Mouse (Mus musculus): ENCODE measurements around the gene Auts2. TPM values are rescaled to one million over a fixed set of nuclear protein-coding genes. Genes with fewer than 3 reads are reported as not detected.

Auts2 gene
- total RNA-seq, 2 experiments from 2014 or later = 43.4 to 57.3 TPM

- no peak for DNase-seq (ENCODE audit: low spot score in 2 of 2)
These were observed 899.7 kb downstream of the Auts2 start for GRCm38 (mm10) chr5:131643176-131644174.

DNA sequence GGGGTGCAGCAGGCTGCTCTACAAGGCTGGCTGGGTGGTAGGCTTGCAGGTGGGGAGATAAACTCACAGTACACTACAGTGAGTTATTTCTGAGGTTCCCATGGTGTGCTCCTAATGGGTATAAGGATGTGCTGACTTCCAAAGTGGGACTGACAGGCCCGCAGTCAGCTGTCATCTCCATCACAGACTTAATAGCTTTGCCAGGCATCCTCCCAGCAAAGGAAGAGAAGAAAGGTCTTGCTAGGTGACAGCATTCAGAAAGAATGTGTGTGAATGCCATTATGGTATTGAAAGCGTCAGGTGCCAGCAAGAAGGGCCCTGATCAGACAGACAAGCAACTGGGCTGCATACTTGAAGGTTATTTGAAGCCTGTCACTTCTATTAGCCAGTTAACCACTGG, 900.4 kb downstream of the Auts2 start:
- DNase-seq (ENCODE audit: low spot score in 2 of 2) = no peak

DNA sequence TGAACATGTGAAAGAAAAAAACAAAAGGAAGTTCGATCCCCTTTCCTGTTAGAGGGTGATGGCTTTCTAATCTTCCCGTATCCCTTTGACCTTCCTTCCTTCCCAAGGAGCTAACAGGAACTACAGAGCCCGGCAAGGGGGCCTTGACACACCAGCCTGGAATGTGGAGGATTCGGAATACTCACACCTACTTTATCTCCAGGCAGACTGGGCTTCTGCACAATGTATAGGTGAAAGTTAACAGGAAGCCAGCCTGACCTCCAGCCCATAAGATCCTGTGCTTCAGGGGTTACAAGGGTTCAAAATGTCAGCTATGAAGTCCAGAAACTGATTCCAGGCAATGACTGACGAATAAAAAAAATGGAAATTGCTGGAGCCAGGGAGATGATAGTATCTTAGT, 906.7 kb downstream of the Auts2 start:
- DNase-seq (ENCODE audit: low spot score in 2 of 2) = no peak

GRCm38 (mm10) chr5:131634731-131635130, 908.4 kb downstream of the Auts2 start:
- no peak for DNase-seq (ENCODE audit: low spot score in 2 of 2)

DNA sequence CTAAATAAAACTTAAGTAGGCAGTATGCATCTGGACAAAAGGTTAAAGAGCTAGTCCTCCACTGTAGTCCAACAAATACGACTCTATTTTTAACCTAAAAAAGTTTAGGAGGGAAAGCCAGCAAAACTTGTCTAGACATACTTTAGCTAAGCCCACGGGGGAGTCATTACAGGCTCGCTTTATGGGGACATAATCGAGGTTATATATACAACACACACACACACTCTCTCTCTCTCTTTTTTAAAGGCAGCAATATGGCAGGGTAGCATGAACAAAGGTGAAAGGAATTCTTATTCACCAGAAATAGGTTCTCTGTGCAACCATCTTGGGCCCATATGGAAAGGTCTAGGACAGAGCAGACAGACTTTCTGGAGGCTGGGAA, 911.2 kb downstream of the Auts2 start:
- no peak for DNase-seq (ENCODE audit: low spot score in 2 of 2)

GRCm38 (mm10) chr5:131631038-131631997, 911.8 kb downstream of the Auts2 start:
- DNase-seq (ENCODE audit: low spot score in 2 of 2) = no peak

DNA sequence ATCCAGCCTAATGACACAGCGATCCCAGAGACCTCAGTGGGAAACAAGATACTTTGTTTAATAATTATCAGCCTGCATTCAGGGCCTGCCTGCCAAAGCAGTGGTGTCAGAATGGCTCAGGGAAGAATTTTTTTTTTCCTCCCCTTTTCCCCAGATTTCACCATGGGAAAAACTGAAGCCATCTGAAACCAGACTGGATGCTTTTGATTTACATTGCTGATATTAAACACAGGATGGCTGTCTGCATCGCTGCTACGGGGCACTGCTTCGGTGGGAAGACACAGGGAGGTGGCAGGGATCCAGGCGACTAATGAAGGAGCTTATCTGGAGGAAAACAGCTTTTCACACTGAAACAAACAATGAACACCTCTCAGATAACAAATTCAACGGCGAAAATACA, 912.6 kb downstream of the Auts2 start:
- DNase-seq (ENCODE audit: low spot score in 2 of 2) = no peak

- DNase-seq (ENCODE audit: low spot score in 2 of 2) = peak in 1 of 2 experiments; percentile 16
These were observed 926.8 kb downstream of the Auts2 start for GRCm38 (mm10) chr5:131616113-131616876.

DNA sequence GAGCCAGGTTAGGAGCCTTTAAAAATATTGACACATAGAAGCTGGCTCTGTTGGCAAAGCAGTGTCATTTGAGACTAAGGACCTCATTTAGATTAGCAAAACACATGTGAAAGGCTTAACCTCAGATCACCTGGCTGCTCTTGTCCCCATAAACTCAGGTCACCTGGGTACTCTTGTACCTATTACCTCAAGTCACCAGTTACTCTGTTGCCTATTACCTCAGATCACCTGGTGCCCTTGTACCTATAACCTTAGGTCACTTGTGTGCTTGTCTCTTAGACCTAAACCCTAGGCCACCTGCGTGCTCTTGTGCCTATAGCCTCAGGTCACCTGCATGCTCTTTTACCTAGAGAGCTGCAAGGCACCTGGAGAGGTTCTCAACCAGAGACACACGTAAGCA, 928.9 kb downstream of the Auts2 start:
- no peak for DNase-seq (ENCODE audit: low spot score in 2 of 2)

- DNase-seq (ENCODE audit: low spot score in 2 of 2) = no peak
These were observed 929.8 kb downstream of the Auts2 start for GRCm38 (mm10) chr5:131613301-131613700.

- DNase-seq (ENCODE audit: low spot score in 2 of 2) = no peak
These were observed 932.4 kb downstream of the Auts2 start for GRCm38 (mm10) chr5:131610702-131611101.

GRCm38 (mm10) chr5:131606786-131607185, 936.4 kb downstream of the Auts2 start:
- DNase-seq (ENCODE audit: low spot score in 2 of 2) = no peak

GRCm38 (mm10) chr5:131601934-131602692, 941.0 kb downstream of the Auts2 start:
- DNase-seq (ENCODE audit: low spot score in 2 of 2) = no peak

DNA sequence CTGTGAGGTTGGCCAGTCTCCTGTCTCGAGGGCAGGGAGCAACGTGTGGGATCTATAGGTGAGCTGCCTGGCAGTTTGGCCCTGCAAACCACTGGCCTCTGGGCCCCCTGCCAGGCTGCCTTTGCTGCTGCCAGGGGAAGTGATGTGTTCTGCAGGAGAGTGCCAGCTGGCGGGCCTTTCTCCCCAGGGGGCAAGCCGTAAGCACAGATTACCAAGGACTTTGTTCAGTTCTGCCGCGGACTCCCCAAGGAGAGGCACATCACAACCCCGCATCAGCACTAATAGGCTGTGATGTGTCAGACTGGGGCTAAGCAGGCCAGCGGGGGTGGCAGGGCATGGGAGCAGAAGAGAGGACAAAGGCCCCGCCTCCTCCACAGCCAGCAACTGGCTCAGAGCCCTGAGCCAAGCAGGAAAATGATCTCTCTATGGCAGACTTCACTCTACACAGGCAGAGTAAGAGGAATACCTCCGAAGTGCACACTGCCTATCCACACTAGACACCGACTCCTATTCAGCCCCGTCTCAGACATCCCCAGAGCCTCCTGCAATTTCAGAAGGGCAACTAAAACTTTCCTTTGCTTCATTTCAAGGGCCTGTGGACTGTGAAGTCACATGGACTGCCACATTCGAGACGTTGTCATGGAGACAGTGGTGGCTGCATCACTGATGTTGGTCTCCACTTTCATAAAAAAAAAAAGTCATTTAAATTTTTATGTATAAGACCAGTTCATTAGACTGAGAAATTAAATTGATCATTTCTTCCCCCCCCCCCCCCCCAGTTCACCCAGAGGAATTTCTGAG, 942.6 kb downstream of the Auts2 start:
- peak; percentile 42 to 77 for DNase-seq (ENCODE audit: low spot score in 2 of 2)

GRCm38 (mm10) chr5:131597503-131597902, 945.6 kb downstream of the Auts2 start:
- DNase-seq (ENCODE audit: low spot score in 2 of 2) = no peak

GRCm38 (mm10) chr5:131596591-131596990, 946.6 kb downstream of the Auts2 start:
- DNase-seq (ENCODE audit: low spot score in 2 of 2) = no peak

GRCm38 (mm10) chr5:131595730-131596129, 947.4 kb downstream of the Auts2 start:
- no peak for DNase-seq (ENCODE audit: low spot score in 2 of 2)

DNA sequence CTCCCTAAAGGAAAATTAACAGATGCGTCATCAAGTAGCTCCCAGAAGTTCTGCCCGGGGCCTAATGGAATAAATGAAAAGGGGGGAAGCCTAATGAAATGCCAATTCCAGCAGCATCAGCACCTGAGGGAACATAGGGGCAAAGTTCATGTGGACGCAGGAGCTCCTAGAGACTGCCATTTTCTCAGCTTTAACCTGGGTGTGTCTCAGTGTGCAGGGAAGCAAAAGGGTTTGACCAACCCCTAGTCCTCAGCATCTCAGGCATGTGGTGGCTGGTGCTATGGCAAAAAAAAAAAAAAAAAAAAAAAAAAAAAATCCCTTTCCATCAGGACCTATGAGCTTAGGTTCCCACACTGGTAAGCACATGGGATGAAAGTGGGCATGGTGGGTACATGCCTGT, 948.5 kb downstream of the Auts2 start:
- no peak for DNase-seq (ENCODE audit: low spot score in 2 of 2)

GRCm38 (mm10) chr5:131593261-131593660, 949.9 kb downstream of the Auts2 start:
- no peak for DNase-seq (ENCODE audit: low spot score in 2 of 2)
